Mouse (Mus musculus) lung, adult 2 months (tissue): Measurements from ENCODE around the gene Mboat7.

Experiments used
- CTCF ChIP-seq: fragments of 200-500 bp; IDR thresholded peaks from 2 replicates; pipeline ENCODE4 v1.5.1; 2011; ENCODE audit warnings: mild to moderate bottlenecking, low read length, control low read depth; ENCODE audit not compliant: insufficient read depth
- POLR2A ChIP-seq: fragments of 200-500 bp; IDR thresholded peaks from 2 replicates; pipeline ENCODE4 v1.6.1; 2011; ENCODE audit warnings: low read depth, mild to moderate bottlenecking, control low read depth, low read length, borderline replicate concordance; ENCODE audit errors: extremely low read depth

- TF ChIP-seq CTCF (no peak), POLR2A (no peak)
Measured at GRCm38 (mm10) chr7:3691919-3692318, 1.4 kb downstream of the Mboat7 start.
